Mouse (Mus musculus) neural tube, embryonic 14.5 days (tissue): ENCODE data around the gene Fshr. TPM values are rescaled to one million over a fixed set of nuclear protein-coding genes. Genes with fewer than 3 reads are reported as not detected.

Experiments
- ATAC-seq: fragments of 200-750 bp; cut with Nextera tagmentation; 2 replicates; pipeline ENCODE4 v1.8.0; 2017; ENCODE audit warnings: low read depth, mild to moderate bottlenecking, moderate TSS enrichment, moderate library complexity
- H3K27ac ChIP-seq: fragments of 300-500 bp; sonication (generic); 2 replicates; pipeline ENCODE4 v1.5.1; 2014; ENCODE audit warnings: low read depth, mild to moderate bottlenecking, control low read depth, low read length, moderate library complexity, mixed read lengths
- H3K27me3 ChIP-seq: fragments of 300-500 bp; sonication (generic); 2 replicates; pipeline ENCODE4 v1.6.1; 2014; ENCODE audit warnings: low read length; ENCODE audit not compliant: control insufficient read depth, insufficient read depth
- H3K36me3 ChIP-seq: fragments of 300-500 bp; sonication (generic); 2 replicates; pipeline ENCODE4 v1.6.1; 2014; ENCODE audit warnings: low read length, mixed read lengths; ENCODE audit not compliant: control insufficient read depth, insufficient read depth
- H3K4me1 ChIP-seq: fragments of 300-500 bp; sonication (generic); 2 replicates; pipeline ENCODE4 v1.6.1; 2014; ENCODE audit warnings: low read length; ENCODE audit not compliant: control insufficient read depth, insufficient read depth
- H3K4me2 ChIP-seq: fragments of 300-500 bp; sonication (generic); 2 replicates; pipeline ENCODE4 v1.6.1; 2014; ENCODE audit warnings: mild to moderate bottlenecking, low read depth, low read length, control low read depth
- H3K4me3 ChIP-seq: fragments of 300-500 bp; sonication (generic); 2 replicates; pipeline ENCODE4 v1.5.1; 2014; ENCODE audit warnings: low read depth, low read length, control low read depth, mixed read lengths
- H3K9ac ChIP-seq: fragments of 300-500 bp; sonication (generic); replicated peaks from 2 replicates; pipeline ENCODE4 v1.6.1; 2014; ENCODE audit warnings: low read depth, mild to moderate bottlenecking, control low read depth, low read length, mixed read lengths
- H3K9me3 ChIP-seq: fragments of 300-500 bp; sonication (generic); 2 replicates; pipeline ENCODE4 v1.6.1; 2016; ENCODE audit warnings: low read length; ENCODE audit not compliant: control insufficient read depth
- WGBS: fragments of 180-500 bp; shearing (Covaris S2); extraction: QIAGEN DNeasy Blood & Tissue Kit; methylation state at CpG from one replicate; pipeline ENCODE4 v1.1.7; 2014; 5-methylcytosine and 5-hydroxymethylcytosine counted together
- polyA plus RNA-seq: library from polyadenylated mRNA; unstranded; fragments of >200 nt; fragmentation: Nextera tagmentation; extraction: Ambion mirVana; gene quantifications from 2 replicates; pipeline ENCODE4 v1.2.1, GENCODE M21; 2014

The Fshr gene
- polyA plus RNA-seq, 1 experiment from 2014 or later = not detected

DNA sequence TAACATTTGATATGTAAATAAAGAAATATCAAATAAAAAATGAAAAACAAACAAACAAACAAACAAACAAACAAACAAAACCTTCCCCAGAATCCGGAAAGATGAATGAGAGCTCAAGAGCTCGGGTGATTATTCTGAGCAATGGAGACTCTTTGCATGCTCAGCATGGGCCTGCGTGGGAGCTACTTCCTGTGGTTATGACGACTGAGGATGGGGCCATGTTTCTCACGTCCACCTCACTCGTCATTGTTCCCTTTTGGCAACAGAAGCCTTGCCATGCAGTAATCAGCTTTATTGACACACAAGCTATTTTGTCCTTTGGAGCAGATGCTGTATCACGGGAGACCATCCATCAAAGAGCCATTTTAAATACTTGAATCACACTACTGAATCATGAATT, 191.8 kb downstream of the Fshr start:
- no peaks in the 10 kb centered on the region for H3K9me3 ChIP-seq
- WGBS = 64% methylated on average over 7 of the region's 7 CpGs
- H3K27me3 ChIP-seq = no peaks in the 10 kb centered on the region
- H3K27ac ChIP-seq = no peak overlapping the region
- H3K36me3 ChIP-seq = no peaks in the 10 kb centered on the region
- ATAC-seq = no peak
- no peaks in the 10 kb centered on the region for H3K4me1 ChIP-seq
- H3K4me3 ChIP-seq = no peak overlapping the region
- H3K9ac ChIP-seq = no peak overlapping the region
- H3K4me2 ChIP-seq = no peak overlapping the region

DNA sequence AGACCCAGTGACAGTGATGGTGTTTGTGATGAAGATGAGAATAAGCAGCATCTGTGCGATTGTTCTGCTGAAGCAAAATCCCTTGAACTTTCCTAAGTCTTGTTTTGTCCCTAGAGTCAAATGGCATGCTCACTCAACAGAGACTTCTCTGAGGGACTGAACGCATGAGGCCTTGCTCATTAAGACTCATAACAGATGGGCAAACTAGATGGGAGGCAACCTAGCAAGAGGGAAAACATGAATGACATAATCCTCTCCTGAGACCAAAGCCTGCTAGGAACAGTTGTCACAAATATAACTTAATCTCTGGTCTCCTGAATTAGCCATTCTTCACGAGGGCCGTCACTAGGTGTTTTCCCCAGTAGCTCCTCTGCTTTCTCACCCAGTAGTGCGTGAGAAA, 194.5 kb downstream of the Fshr start:
- Histone ChIP-seq H3K9ac (no peak overlapping the region), H3K4me3 (no peak overlapping the region), H3K9me3 (no peaks in the 10 kb centered on the region), H3K27ac (no peak overlapping the region), H3K36me3 (no peaks in the 10 kb centered on the region), H3K4me1 (no peaks in the 10 kb centered on the region), H3K27me3 (no peaks in the 10 kb centered on the region), H3K4me2 (no peak overlapping the region)
- no peak for ATAC-seq
- WGBS = 84% methylated on average over 5 of the region's 5 CpGs

DNA sequence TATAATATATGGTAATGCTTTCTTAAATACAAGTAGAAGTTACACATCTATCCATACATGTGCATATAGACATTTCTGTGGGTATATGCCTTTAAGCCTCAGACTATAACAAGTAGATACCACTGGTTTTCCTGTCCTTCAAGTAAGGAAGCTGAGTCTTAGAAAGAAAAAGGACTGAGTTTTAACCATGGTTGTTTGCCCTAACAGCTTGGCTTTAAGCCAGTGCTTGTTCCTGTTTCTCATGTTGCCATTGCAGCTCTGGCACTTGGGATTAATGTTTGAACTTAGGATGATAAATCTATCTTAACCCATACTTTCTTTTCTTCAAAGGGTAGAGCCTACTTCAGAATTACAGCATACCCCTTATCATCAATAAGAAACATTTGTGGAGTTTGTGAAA, 200.6 kb downstream of the Fshr start:
- no peak overlapping the region for H3K4me2 ChIP-seq
- no peak for ATAC-seq
- H3K36me3 ChIP-seq = no peaks in the 10 kb centered on the region
- H3K4me3 ChIP-seq = no peak overlapping the region
- no peaks in the 10 kb centered on the region for H3K27me3 ChIP-seq
- H3K9ac ChIP-seq = no peak overlapping the region
- no peaks in the 10 kb centered on the region for H3K9me3 ChIP-seq
- no peaks in the 10 kb centered on the region for H3K4me1 ChIP-seq
- no peak overlapping the region for H3K27ac ChIP-seq

DNA sequence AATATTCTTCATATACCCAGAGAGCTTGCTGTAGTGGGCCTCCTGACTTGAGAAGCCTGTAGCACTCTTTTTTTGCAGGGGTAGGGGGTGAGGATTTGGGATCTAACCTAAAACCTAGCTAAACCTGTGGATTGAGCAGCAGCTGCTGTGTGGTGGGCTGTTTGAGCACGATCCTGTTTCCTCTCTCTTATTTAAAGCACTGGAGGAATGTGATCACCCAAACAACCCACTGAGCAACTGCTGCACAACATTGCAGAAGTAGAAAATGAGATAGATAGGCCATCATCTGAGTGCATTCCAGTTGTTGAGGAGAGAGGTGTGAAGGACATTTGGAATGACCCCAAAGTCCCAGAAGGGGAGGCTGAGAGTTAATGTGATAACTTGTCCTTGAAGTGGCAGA, 202.2 kb downstream of the Fshr start:
- WGBS = 92% methylated on average over 1 of the region's 1 CpGs
- no peak for ATAC-seq
- no peaks in the 10 kb centered on the region for H3K27me3 ChIP-seq
- no peak overlapping the region for H3K9ac ChIP-seq
- H3K9me3 ChIP-seq = no peaks in the 10 kb centered on the region
- H3K27ac ChIP-seq = no peak overlapping the region
- no peaks in the 10 kb centered on the region for H3K4me1 ChIP-seq
- no peak overlapping the region for H3K4me2 ChIP-seq
- H3K36me3 ChIP-seq = no peaks in the 10 kb centered on the region
- no peak overlapping the region for H3K4me3 ChIP-seq

DNA sequence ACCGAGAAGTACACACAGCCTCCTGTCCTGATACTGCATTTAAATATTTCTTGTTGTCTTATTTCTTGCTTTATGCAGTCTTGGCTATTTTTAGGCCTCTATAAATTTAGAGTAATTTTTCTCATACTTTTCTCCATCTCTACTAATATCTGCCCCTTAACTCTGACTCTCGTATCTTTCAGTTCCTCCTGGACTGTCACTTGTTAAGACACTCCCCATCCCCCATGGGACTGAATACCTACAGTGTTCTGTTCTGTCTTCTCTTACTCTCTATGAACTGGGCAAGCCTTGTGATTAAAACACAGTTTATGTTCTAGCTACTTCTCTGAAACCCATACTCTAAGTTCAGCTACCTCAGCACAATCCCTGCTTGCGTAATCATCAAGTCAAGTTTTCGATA, 209.2 kb downstream of the Fshr start:
- no peak overlapping the region for H3K9ac ChIP-seq
- H3K4me3 ChIP-seq = no peak overlapping the region
- no peaks in the 10 kb centered on the region for H3K4me1 ChIP-seq
- H3K9me3 ChIP-seq = no peaks in the 10 kb centered on the region
- 94% methylated on average over 4 of the region's 4 CpGs for WGBS
- H3K27me3 ChIP-seq = no peaks in the 10 kb centered on the region
- no peak overlapping the region for H3K4me2 ChIP-seq
- ATAC-seq = no peak
- no peak overlapping the region for H3K27ac ChIP-seq
- no peaks in the 10 kb centered on the region for H3K36me3 ChIP-seq

DNA sequence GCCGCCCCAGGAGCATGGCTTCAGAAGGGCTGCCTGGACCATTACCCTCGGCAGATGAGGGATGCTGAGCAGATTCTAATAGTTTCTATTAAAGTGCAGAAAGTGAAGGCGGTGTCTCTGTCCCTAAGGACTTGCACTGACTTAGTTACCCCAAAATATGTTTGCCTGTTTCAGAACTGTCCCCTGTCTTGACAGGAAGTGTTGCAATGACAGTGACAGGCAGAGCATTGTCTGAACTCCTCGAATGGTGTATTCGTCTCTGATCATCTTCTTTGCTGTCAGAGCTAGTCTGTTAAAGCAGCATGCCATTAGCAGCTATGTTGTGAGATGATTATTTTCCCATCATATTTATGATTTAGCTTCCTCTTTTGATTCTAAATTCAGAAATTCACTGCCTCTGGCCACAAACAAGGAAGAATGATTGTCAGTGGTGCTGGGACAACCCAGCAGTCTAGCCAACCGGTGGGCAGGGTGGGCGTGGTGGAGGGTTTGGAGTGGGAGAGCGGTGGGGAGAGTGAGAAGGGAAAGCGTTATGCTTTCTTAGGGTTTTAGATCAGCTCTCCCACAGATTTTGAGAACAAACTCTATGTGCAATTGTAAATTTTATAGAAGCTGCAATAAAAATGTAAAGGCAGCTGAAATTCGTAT, 219.6 kb downstream of the Fshr start:
- no peaks in the 10 kb centered on the region for H3K27me3 ChIP-seq
- H3K9ac ChIP-seq = no peak overlapping the region
- no peaks in the 10 kb centered on the region for H3K36me3 ChIP-seq
- H3K4me3 ChIP-seq = no peak overlapping the region
- no peaks in the 10 kb centered on the region for H3K4me1 ChIP-seq
- no peaks in the 10 kb centered on the region for H3K9me3 ChIP-seq
- 80% methylated on average over 10 of the region's 10 CpGs for WGBS
- ATAC-seq = no peak
- no peak overlapping the region for H3K27ac ChIP-seq
- H3K4me2 ChIP-seq = no peak overlapping the region

DNA sequence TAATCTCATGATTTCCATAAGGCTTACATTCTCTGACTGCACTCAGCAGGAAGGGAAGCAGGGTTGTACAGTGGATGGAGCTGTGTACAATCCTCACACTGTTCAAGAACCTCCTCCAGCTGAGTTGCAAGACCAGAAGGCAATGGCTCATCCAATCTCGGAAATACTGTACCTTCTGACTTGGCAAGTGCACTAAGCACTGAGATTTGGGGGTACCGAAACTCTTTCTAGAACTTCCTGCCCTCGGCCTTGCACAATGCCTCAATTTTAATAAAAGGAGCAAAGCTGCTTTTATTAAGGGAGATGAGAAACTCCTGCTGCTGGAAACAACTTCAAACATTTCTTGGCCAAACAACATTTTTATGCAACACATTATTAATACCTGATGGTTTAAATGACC, 225.9 kb downstream of the Fshr start:
- no peaks in the 10 kb centered on the region for H3K27me3 ChIP-seq
- no peak overlapping the region for H3K9ac ChIP-seq
- ATAC-seq = no peak
- no peaks in the 10 kb centered on the region for H3K4me1 ChIP-seq
- H3K4me2 ChIP-seq = no peak overlapping the region
- no peak overlapping the region for H3K4me3 ChIP-seq
- H3K27ac ChIP-seq = no peak overlapping the region
- H3K36me3 ChIP-seq = no peaks in the 10 kb centered on the region
- H3K9me3 ChIP-seq = no peaks in the 10 kb centered on the region
- 86% methylated on average over 3 of the region's 3 CpGs for WGBS

DNA sequence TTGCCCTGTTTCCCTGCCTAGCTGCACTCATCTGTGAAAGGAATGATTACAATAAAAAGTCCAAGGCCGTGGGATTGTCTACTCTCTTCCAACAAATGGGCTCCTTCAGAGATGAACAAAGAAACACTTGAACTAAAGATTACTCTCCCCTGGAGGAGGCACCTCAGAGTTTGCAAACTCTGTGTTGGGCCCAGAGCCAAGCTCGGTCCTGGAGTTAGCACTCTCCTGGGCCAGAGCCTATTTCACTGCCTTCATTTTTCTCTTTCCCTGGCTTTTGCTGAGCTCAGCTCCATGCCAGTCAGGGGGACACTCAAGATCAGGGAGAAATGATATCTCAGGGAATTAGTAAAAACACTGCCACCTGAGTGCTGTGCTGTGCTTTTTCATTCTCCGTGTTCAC, 234.4 kb downstream of the Fshr start:
- peak; percentile 28; the same call in 1 of the 2 replicates for ATAC-seq
- H3K27ac ChIP-seq = no peak overlapping the region
- H3K27me3 ChIP-seq = no peaks in the 10 kb centered on the region
- H3K36me3 ChIP-seq = no peaks in the 10 kb centered on the region
- no peak overlapping the region for H3K9ac ChIP-seq
- no peak overlapping the region for H3K4me2 ChIP-seq
- H3K9me3 ChIP-seq = no peaks in the 10 kb centered on the region
- H3K4me1 ChIP-seq = no peaks in the 10 kb centered on the region
- no peak overlapping the region for H3K4me3 ChIP-seq
- WGBS = 50% methylated on average over 3 of the region's 3 CpGs

DNA sequence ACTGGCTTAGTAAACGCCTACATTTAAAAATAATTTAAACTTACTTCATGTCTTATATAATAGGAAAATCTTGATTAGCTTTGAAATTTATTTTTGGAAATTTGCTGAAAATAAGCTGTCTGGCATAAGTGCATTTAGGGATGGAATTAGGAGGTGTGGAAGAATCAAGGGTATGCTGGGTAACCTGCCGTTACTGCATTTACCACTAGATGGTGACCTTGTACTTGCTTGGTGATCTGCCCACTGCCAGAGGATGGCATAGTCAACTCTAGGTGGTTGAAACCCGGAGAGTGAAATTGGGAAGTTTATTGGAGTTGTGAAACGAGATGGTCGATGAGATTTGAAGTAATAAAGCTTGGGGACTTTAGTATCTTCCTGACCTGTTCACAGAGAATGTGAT, 246.5 kb downstream of the Fshr start:
- Histone ChIP-seq H3K36me3 (no peaks in the 10 kb centered on the region), H3K9ac (no peak overlapping the region), H3K27me3 (no peaks in the 10 kb centered on the region), H3K4me2 (no peak overlapping the region), H3K4me1 (no peaks in the 10 kb centered on the region), H3K27ac (no peak overlapping the region), H3K9me3 (no peaks in the 10 kb centered on the region), H3K4me3 (no peak overlapping the region)
- 37% methylated on average over 5 of the region's 5 CpGs for WGBS
- peak; percentile 85 for ATAC-seq
